Mouse (Mus musculus) urinary bladder, postnatal 14 days (tissue): ENCODE results near the gene Wfdc21.

Source experiments
- DNase-seq: peaks from one replicate; pipeline ENCODE4 v3.0.0; 2021; ENCODE audit warnings: low spot score

Wfdc21 gene

DNA sequence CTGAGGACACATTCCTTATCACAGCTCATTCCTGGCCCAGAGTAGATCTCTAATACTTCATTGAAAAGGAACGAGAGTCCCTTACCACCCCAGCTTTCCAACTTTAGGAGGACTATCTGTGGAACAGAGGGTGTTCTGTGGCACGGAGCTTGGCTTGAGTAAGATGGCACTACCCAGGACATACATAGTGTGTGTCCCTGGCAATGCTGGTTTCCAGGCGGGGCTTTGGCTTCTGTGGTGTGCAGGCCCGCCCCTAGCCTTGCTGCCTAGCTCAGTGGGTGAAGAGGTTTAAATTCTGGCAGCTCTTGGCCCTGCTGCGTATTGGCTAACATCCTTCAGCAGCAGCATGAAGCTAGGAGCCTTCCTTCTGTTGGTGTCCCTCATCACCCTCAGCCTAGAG, at the start of gene Wfdc21:
TSS of gene Wfdc21 (plus strand) at position 260 of the 400 bp plus-strand sequence.
- no peak for DNase-seq

DNA sequence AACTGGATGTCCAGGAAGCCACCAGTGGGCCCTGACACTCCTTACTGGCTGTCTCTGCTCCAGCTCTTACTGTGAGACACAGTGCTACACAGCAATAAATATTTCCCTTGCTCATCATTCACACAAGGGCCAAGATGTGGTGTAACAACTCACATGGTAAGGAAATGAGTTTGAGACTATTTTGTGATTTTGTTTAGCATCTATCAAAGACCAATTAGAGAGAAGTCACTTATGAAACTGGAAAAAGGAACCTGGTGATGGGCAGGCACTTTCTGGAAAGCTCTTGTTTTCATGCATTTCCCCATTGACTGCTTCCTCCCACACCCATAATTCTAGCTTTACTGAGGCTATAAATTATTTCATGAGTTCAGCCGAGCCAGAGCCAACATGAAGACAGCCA, 43.0 kb upstream of the Wfdc21 start, which contains the start of gene Wfdc17:
TSS of gene Wfdc17 (plus strand) at position 287 of the 400 bp plus-strand sequence.
- DNase-seq, result no peak

DNA sequence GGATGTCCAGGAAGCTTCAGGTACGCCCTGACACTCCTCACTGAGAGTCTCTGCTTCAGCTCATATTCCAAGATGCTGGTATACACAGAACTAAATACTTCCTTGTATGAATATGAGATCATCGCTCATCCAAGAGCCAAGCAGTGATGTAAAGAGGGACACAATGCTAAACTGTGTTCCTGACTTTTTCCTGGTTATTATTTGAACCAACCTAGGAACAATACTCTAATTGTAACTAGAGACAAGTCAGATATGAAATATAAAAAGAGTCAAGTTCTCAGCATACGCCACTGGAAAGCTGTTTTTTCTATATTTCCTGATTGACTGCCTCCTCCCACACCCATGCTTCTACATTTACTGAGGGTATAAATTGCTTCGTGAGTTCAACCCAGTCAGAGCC, 38.0 kb upstream of the Wfdc21 start, which contains the start of gene Wfdc18:
TSS of gene Wfdc18 (plus strand) at position 301 of the 400 bp plus-strand sequence.
- no peak for DNase-seq

DNA sequence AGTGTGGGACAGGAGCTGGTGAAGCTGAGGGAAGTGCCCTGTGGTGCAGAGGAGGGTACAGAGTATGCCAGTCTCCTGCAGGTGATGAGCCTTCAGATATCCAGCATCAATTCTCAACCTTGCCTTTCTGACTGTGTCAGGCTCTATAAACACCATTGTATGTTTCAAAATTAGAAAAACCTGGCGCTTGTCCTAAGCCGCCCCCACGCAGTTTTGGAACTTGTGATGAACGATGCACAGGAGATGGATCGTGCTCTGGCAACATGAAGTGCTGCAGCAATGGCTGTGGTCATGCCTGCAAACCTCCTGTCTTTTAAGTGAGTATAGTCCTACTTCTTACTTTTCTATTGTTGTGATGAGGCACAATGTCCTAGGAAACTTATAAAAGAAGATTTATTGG, 37.1 kb upstream of the Wfdc21 start:
- DNase-seq, result no peak

DNA sequence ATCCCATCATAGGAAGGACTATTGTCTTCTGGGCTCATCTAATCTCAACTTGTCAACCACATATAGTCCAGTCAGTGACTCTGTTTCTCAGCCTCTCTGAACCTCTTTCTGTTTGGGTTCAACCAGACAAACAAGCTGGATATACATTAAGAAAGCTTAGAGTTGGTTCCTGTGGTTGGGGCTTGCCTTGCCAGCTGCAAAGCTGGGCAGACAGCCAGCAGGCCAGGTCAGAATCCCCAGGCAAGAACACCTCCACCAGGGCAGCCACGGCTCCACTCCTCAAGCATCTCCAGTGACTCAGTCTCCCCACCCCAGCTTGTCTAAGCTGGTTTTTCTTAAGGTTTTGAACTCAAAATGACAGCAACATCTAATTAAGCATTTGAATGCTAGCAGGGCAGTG, 34.1 kb upstream of the Wfdc21 start:
- no peak for DNase-seq

DNA sequence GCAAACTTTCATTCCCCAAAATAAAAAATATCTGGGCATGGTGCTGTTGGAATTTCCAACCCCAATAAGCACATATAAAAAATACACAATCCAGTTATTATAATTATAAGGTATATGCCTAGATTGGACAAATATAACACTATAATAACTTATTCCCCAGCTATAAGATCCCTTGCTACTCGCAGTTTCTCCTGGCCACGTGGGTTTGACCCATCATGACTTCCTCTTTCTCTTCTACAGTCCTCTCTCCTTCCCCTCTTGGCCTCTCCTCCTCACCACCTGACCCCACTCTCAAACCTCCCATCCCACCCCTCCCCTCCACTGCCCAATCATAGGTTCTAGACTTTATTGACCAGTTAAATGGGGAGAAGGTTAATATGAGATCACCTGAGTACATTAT, 32.8 kb upstream of the Wfdc21 start:
- DNase-seq, result no peak

DNA sequence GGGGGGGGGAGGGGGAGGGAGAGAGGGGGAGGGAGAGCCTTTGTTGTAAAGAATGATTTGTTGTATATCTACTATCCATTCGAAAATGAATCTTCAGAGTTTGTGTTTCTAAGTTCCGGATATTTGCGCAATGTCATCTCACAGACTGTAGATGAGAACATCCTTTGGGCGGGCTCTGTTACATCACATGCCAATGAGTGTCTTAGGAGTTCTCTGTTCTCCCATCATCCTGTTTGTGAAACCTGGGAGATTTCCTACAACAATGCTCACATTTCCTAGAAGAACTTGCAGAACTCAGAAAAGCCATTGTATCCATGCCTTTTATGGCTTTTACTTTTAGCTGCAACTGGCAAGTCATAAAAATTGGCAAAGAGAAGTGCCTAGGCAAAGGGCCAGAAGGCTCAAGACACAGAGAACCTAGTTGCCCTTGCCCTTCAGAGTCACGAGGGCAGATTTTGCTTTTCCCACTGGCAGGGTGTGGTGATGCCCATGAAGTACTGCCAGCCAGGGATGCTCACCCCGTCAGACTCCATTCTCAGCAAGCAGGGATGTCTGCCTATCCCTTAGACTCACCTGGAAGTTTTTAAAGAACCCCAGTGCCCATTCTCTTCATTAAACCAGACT, 29.6 kb upstream of the Wfdc21 start:
- no peak for DNase-seq

DNA sequence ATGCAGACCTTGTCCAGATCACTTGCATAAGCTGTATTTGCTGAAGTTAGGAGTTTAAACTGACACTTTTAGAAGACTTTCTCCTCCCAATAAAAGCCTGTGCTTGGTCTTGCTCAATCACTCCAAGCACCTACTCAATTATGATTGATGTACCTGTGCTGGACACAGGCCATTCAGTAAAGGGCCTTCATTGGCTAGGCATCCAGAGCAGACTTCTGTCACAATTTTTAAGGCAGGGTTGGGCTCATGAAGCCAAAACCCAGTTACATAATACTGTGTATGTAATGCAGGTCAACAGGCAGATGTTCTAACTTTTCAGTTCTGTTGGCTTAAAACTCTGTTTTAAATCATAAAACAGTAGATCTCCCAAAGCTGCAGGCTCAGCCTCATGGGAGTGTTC, 26.0 kb upstream of the Wfdc21 start:
- DNase-seq, result no peak

DNA sequence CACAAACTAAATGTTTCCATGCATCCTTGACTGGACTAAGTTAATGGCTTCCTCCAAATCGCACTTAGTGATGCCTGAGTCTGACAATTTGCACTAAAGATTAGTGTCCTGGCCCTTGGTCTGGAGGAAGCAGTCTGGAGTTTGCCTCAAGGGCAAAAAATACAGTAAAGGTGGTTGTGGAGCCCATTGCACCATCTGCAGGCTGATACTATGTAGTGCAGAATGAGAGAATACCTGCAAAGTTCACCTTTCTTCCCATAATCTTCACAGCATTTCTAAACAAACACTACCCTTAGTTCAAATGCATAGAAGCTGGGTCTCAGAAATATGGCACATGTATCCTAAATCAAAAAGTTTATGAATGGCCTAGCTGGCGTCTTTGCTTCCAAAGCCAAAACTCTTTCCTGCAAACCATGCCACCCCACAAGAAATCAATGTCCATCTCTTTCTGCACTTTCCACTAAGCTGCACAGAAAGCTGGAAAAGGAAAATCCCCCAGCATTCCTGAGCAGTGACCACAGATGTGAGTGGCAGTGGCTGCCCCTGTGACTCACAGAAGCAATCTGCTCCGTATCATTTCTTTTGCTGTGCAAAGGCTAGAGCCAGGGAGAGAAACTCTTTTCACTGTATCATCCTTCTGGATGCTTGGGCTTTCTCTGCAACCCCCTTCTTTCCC, 17.8 kb upstream of the Wfdc21 start:
- no peak for DNase-seq

DNA sequence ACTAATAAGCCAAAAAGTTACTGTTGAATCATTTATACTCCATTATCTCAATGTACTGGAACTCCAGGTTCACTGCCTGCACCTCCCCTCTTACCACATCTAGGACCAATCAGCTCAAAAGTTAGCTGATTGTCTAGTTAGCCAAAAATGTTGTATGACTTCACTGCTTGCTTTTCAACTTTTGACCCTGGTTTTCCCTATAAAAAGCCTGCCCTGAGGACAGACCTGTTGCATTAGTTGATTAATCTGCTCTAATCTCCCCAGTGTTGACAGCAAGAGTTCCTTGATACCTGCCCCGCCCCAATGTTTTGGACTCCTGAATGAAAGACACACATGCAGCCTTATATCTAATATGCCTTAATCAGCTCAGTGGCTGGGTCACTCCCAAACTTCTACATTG, 15.6 kb upstream of the Wfdc21 start:
- no peak for DNase-seq

DNA sequence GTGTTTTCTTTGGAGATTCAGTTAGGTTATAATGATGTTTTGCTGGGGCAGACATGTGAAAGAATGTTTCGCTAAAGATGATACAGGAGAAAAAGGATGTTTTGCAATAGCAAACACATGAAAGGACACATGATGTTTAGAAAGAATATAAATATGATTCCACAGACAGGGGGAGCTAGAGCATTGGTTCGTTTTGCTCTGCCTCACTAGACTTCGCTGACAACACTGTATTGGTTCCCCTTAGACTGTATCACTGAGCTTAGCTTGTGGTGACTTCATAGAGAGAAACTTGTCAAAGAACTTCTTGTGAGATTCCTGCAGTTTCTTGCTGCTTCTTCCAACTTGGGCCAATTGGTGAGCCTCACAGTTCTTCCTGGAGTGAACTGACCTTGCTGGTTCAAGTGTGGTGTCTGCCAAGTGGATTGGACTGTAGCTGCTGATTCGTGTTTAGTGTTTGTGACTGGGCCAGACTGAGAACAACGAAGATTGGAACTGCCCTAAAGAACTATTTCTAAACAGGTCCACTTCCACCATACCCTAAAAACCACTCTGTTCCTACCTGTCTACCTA, 13.6 kb upstream of the Wfdc21 start:
- no peak for DNase-seq

DNA sequence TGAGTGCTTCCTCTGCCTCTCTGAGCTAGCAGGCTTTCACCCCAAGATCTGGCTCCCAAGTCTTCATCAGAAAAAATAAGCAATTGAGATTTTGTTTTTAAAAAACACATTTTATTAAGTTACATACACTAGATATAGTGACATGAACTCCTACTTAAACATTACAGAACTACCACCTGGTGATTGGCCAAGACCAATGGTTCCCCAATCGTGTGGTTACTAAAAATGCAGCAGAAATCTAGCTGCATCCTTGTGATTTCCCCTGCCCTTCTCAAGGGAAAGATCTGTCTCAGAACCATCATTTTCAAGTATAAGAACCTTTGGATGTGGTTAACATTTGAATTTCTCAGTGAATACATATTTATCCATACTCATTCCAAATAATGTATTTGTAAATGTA, 12.5 kb upstream of the Wfdc21 start:
- no peak for DNase-seq

DNA sequence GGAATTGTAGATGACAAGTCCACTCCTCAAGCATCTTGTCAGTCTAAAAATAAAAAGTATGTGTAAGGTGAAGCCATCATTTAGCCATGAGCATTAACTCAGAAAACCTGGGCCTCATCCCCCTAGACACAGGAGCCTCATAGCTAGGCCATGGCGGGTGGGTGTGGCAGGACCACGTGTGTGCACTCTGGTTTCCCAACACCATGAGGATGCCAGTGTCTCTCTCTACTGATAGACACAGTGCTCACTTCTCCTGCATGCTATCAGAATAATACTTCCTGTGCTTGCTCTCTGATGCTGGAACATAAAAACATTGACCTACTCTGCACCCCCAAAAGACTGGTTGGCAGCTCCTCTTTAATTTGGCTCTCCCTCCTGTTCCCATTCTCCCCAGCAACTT, 10.9 kb upstream of the Wfdc21 start:
- no peak for DNase-seq

DNA sequence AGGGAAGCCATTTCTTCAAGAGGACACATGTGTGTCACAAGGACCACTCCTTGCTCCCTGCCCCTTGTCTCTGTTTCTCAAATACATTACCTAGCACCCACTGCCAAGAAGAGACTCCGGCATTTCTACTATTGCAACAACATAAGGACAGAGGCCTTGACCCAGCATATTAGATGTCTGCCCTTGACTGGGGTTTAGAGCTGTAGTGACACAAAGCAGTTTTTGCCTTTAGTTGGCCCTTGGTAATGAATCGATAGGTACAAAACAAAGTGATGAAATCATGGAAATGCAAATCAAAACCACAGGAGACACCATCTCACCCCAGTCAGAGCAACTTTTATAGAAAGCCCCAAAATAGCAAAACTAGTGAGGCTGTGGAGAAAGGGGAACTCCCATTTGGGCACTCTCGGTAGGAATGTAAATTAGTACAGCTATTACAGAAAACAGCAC, 9.6 kb upstream of the Wfdc21 start:
- no peak for DNase-seq

DNA sequence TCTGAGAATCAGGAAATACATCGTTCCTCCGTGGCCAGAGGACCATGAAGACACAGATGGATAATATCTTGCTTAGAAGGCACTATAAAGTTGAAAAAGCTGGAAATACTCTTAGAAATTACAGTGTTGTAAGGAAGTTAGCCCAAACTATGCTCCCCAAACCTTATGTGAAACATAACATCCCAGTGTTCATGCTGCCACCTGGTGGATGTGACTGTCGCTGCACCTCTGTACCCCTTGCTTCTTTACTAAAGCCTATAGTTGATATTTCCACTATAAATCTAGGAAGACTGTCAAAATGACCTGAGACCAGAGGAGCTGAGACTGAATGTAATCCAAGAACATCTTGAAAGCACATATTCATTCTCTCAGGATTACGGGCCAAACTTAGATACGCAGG, 7.5 kb upstream of the Wfdc21 start:
- DNase-seq, result peak; percentile 76

DNA sequence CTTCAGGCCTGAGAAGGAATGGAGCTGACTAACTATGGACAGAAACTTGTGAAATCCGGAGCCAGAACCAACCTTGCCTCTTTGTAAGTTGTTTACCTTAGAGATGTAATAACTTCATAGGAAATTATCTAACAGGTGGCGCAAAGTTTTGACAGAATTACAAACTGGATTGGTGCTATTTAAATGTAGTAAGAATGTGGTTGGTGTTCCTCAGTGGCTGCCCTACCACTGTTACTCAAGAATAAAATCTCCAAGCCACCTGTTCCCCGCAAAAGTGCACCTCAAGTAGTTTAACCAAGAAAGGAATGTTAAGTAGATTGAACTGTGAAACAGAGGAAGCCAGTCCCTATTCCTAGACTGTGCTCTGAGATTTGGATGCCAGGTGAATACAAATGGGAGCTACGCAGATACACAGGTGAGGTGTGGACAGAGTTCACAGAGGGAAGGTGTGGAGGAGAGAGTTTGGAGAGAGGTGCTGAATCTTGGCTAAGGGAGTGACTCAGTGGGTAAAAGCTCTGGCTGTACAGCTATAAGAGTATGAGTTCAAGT, 6.2 kb upstream of the Wfdc21 start:
- no peak for DNase-seq

DNA sequence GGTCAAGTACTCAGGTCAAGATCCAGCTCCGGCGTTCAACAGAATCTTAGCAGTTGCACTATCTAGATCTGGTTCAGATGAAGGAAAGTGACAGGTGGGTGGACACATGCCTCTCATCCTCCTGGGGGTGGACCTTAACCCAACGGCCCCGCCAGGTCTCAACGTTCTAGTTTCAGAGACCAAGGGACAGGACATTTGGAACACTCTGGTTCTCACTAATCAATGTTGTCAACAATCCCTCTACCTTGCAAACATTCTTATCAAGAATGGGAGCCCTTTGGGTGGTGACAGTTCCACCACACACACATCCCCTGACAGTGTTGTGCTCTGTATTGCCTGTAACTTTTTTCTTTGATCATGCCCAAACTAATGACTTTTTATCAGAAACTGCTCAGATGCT, 4.9 kb upstream of the Wfdc21 start:
- DNase-seq, result no peak

DNA sequence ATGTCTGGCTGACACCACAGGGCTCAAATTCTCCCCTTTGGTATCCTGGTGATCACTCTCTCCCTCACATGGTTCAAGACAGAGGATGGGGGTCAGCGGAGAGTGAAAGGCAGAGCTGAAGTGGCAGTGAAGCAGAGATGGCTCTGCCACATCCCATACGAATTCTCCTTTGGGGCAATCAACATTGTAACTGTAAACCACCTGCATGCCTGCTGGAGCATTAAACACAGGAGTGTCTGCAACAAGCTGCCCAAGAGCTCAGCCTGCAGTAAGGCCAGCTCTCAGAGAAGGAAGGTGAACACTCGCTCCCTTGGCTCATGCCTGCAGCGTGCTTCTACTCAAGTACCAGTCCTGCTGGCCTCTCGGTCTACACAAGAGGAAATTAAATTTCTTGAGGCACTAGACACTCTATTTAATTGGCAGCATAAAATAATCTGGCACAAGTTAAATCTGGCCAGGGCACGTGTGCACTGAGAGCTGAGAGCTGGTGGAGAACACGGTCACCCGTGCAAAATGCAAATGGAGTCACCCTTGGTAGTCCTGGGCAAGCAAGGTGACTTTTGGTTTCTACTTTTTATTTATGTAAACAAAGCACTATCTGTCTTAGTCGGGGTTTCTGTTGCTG, 3.9 kb upstream of the Wfdc21 start:
- no peak for DNase-seq

DNA sequence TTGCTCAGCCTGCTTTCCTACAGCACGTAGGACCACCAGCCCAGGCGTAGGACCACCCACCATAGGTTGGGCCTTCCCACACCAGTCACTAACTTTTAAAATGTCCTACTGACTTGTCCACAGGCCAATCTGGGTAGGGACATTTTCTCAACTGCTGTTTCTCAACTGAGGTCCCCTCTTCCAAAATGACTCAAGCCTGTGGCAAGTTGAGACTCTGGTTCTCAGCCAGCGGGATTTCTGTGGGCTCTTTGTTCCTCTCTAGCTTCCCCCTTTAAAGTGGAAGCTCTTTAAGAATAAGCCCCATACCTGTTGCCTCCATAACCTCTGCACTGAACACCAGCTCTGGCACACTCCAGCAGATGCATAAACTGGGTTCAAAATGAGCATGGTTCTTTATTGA, 3.2 kb upstream of the Wfdc21 start:
- no peak for DNase-seq

DNA sequence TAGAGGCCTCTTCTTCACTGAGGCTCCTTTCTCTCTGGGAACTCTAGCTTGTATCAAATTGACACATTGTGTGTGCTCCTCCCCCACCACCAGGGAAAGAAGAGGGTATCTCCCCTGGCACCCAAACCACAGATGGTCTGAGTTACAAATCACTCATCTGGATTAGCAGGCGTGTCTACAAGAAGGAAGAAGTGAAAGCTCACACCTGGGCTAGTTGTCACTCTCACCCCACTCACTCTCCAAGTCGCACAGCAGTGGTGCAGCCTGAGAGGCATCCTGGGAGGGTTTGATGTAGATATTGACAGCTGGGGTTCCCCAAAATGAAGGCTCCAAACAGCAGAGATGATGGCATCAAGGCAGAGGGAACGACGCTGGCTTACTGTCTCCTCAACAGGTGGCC, 588 bp upstream of the Wfdc21 start:
- no peak for DNase-seq

DNA sequence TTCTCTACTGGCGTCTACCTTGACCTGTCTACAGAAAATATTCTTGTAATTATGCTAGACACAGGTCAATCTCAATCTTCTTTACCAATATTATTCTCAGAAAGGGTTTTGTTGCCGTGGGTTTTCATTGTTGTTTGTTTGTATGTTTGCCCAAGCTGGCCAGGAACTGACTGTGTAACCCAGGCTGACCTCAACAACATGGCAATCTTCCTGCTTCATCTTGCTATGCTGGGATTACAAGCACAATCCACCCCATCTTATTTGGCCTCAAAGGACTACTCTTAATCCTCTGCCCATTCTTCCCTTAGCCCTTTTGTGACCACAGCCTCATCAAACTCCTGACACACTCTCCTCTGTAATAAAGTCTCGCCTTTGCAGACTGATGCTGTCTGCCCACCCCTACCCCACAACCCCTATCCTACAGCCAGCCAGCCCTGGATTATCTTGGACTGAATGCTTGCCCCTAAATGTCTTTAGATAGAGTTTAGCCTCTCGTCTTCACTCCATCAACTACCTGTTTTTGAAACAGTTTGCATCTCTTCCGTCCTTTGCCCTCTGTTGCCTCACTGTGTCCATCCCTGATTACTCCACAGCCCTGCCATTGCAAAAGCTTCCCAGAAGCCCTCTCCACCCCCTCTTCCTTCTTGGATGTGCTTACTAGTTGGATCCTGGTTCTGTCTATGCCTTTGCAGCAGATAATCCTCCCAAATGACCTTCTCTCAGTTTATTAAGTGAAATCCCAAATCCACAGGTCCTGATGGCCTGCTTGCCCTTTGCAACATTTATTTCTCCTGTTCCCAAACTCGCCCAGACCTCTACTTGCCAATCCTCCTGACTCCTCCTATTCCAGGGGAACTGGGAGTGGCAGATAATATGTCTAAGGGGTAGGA, 881 bp downstream of the Wfdc21 start:
- no peak for DNase-seq
